Mouse (Mus musculus): Measurements from ENCODE around the gene Chpf.

Gene Chpf

GRCm38 (mm10) chr1:75494878-75495548 lies 15.9 kb upstream of the Chpf start:
- peak; percentile 43 for DNase-seq

- no peak for DNase-seq
These were observed 13.6 kb upstream of the Chpf start for GRCm38 (mm10) chr1:75492579-75493170.

GRCm38 (mm10) chr1:75490785-75491551 lies 11.9 kb upstream of the Chpf start:
- no peak for DNase-seq

GRCm38 (mm10) chr1:75487405-75488161 lies 8.5 kb upstream of the Chpf start:
- DNase-seq, result peak; percentile 81

- DNase-seq, result no peak
These were observed 7.9 kb upstream of the Chpf start for GRCm38 (mm10) chr1:75487040-75487404.

GRCm38 (mm10) chr1:75486561-75486960 lies 7.5 kb upstream of the Chpf start:
- DNase-seq, result no peak

GRCm38 (mm10) chr1:75480735-75481134 lies 1.6 kb upstream of the Chpf start:
- DNase-seq, result no peak

- DNase-seq, result no peak
These were observed 929 bp upstream of the Chpf start for GRCm38 (mm10) chr1:75480036-75480435.

GRCm38 (mm10) chr1:75479635-75479989 lies 505 bp upstream of the Chpf start:
- DNase-seq, result no peak

- DNase-seq, result peak; percentile 56
These were observed 610 bp downstream of the Chpf start for GRCm38 (mm10) chr1:75478497-75478896.

GRCm38 (mm10) chr1:75477966-75478290 lies 1.2 kb downstream of the Chpf start:
- DNase-seq, result no peak

GRCm38 (mm10) chr1:75477264-75477965 lies 1.7 kb downstream of the Chpf start:
- DNase-seq, result peak; percentile 87

GRCm38 (mm10) chr1:75476441-75476840 lies 2.7 kb downstream of the Chpf start:
- no peak for DNase-seq

GRCm38 (mm10) chr1:75469287-75469825 lies 9.8 kb downstream of the Chpf start:
- no peak for DNase-seq

GRCm38 (mm10) chr1:75467215-75467927 lies 11.7 kb downstream of the Chpf start:
- DNase-seq, result peak; percentile 80

- no peak for DNase-seq
These were observed 15.4 kb downstream of the Chpf start for GRCm38 (mm10) chr1:75463652-75464204.

GRCm38 (mm10) chr1:75462636-75463035 lies 16.5 kb downstream of the Chpf start:
- no peak for DNase-seq

- DNase-seq, result no peak
These were observed 18.8 kb downstream of the Chpf start for GRCm38 (mm10) chr1:75460297-75460696.

- no peak for DNase-seq
These were observed 20.1 kb downstream of the Chpf start for GRCm38 (mm10) chr1:75458789-75459684.

GRCm38 (mm10) chr1:75458025-75458788 lies 20.9 kb downstream of the Chpf start:
- peak; percentile 35 for DNase-seq
